Mouse (Mus musculus): ENCODE measurements around the gene Stk10.

The Stk10 gene

DNA sequence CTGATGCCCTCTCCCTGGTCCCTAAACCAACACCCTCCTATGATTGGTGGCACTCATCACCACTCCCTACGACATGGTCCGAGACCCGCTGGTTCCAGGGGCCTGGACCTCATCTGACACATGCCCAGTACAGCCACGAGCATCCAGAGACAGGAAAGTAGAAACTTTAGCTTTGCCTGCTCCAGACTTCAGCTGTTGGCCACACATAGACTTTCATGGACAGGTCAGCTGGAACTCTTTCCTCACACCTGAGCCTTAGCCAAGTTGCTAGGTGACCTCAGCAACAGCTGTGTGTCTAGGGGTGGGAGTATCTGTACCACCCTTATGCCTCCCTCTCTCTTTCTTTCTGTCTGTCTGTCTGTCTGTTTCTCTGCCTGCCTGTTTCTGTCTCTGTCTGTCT, 15.1 kb downstream of the Stk10 start:
- in situ Hi-C loops (cut with MboI; ENCODE audit: unreplicated experiment in 2 of 2): no loop called here

DNA sequence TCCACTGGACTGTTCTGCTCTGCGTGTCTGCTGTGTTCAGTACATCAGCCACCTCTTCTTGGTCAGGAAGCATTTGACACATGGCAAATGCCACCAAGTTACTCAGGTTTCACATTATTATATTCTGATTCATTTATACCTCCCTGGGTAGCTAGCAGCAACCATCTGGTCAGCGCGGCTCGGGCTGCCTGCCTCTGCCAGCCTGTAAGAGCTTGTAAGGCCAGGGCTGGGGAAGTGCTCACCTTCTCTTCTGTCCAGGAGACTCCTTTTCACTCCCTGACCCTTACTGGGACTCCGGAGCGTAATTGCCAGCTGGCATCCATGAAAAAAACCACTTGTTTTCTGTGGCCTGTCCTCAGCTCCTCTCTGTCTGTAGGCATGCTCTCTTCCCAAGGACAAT, 16.1 kb downstream of the Stk10 start:
- in situ Hi-C loops (cut with MboI; ENCODE audit: unreplicated experiment in 2 of 2): no loop called here

DNA sequence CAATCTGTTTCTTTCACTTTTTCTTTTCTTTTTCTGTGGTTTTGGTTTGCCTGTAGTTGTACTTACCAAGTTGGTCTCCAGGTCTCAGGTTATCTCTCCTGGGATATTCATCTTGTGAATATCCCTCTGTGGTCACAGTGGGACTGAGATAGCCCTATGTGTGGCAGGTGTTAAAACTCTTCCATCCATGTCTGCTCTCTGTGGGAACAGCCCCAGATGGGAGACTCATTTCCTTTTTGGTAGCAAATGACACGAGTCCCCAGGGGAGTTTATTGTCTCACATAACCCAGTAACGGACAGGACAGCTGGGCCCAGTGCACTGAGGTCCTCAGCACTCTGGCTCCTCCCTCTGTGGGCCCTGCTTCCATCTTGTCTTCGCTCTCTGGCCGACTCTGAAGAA, 17.0 kb downstream of the Stk10 start:
- in situ Hi-C loops (cut with MboI; ENCODE audit: unreplicated experiment in 2 of 2): no loop called here

DNA sequence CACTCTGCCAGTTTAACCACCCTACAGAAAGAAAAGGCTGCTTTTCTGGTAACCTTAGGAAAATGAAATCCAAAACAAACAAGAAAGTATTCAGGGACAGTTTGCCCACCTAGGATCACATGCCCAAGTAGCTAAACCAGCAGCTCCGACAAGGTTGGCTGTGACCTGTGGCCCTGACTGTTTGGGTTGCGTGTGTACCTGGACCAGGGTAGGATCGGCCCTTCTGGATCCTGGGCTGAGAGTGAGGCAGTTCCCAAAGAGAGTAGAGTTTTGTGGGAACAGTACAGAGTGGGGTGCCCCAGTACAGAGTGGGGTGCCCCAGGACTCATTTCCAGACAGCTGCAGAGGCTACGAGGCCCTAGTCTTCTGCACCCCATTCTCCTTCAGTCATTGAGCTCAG, 18.0 kb downstream of the Stk10 start:
- in situ Hi-C loops (cut with MboI; ENCODE audit: unreplicated experiment in 2 of 2): no loop called here

DNA sequence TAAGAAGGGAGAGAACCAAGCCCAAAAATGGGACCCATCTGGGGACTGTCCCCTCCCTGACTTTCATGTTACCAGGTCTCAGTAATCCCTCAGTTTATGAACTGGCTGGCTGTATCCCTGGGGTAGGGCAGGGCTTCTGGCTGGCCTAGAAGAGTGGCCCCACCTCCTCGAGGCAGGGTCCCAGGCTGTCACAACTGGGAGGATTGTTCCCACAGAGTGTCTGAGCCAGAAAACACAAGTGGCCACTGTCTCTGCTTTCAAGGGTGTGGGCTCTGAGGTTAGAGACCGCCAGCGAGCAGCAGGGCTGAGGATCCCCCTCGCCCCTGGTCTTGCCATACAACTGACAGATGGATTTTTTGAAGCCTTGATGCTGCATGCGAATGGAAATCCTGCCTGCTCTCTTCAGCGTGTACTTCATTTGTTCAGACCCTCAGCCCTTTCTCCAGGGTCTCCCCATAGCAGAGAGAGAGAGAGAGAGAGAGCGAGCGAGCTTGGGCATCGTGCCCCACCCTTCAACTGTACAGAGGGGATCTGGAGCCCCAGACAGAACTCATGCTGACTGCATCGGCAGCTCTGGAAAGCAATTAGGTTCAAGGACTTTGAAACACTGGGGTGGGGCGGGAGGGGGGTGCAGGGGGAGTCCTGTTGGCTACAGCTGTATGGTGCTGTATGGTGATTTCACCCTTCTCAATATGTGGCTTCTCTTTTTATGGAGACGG, 18.6 kb downstream of the Stk10 start:
- in situ Hi-C loops (cut with MboI; ENCODE audit: unreplicated experiment in 2 of 2): no loop called here

DNA sequence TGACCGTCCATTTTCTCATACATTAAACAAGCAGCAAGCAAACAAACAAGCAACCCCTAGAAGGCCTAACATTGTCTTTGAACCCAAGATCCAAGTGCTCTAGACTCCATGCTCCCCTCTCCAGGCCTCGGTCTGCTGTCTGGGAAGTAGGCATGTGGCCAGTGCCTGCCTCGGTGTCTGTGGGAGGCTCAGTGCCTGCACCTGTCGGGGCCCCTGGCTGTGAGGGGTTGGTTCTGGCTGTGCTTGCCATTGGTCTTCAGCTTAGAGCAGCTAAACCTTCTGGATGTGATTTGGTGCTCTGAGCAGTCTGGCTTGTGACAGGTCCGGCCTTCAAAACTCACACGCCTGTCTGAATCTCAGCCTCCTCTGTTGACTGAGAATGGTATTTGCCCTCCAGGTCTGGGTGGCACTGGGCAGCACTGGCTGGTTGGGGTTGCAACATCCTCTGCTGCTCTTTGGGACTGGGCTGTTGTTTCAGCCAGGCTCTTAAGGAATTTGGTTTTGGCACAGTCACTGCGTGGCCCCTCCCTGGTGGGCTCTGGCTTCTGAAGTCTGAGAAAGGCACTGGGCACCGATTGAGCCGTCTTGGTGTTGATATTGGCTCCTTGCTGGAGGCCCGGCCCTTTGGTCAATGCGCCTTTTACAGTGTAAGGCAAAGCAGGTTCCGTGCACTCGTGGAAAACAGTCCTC, 19.4 kb downstream of the Stk10 start:
- in situ Hi-C loops (cut with MboI; ENCODE audit: unreplicated experiment in 2 of 2): no loop called here

DNA sequence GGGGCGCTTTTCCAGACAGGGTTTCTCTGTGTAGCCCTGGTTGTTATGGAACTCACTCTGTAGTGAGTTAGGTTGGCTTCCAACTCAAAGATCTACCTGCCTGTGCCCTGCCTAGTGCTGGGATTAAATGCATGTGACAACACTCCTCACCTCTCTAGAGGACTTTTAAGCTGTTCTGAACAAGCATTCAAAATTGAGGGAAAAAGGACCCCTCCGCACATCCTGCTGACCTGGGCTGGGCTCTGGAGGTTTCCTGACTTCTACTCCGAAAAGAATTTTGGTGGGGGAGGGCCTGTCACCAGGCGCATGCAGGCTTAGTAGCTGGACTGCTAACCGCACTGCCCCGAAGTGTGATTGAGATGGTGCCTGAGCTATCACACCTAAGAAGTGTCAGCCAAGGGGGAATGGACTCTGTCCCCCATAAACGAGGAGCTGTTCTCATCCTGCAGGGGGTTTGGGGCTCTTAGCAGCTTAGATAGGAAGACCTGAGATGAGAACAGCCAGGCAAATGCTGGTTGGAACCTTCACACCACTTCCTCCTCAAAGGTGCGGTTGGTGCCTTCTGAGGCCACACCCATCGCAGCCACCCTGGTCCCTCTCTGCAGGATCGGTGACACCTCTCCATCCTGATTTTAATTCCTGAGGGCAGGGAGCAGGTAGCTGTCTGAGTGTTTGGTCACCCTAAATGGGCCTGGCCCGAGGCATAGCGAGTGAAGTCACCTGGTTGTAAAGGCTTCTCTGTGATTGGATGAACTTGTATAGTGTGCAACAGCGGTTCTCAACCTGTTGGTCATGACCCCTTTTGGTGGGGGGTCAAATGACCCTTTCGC, 20.4 kb downstream of the Stk10 start:
- in situ Hi-C loops (cut with MboI; ENCODE audit: unreplicated experiment in 2 of 2): no loop called here

DNA sequence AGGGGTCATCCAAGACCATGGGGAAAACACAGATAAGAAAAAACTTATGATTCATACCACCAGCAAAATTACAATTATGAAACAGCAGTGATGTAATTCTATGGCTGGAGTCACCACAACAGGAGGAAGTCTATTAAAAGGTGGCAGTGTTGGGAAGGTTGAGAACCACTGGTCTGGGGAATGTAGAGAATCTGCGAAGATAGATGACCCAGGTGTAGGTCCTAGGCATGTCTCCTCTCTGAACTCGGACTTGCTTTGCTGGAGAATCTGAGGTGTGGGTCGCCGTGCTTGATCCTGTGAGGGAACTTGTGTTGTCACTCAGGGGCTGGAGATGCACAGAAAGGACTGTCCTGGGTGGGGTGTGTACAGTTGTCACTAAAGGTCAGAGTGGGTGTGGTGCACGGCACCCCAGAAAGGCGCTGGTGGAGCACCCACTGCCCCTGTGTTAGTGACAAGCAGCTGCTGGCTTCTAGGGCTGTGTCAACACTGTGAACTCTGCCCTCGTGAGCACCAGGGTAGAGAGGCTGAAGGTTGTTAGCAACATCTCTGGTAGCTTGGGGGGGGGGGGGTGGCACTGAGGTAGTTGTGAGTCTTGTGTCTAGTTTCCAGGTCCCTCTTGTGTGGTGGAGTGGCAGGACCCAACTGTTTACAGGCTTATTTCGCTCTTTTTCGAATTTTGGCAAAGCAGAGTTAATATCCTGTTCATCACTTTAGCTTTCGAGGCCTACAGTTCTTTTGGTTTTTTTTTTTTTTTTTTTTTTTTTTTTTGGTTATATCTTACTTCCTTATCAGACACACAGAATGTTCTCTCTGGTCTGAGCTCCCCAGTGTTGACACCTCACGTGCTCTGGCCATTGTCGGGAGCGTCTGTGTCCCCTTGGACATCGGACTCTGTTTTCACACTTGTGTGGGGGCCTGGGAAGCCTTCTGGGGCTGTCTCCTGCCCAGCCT, 21.3 kb downstream of the Stk10 start:
- in situ Hi-C loops (cut with MboI; ENCODE audit: unreplicated experiment in 2 of 2): no loop called here

DNA sequence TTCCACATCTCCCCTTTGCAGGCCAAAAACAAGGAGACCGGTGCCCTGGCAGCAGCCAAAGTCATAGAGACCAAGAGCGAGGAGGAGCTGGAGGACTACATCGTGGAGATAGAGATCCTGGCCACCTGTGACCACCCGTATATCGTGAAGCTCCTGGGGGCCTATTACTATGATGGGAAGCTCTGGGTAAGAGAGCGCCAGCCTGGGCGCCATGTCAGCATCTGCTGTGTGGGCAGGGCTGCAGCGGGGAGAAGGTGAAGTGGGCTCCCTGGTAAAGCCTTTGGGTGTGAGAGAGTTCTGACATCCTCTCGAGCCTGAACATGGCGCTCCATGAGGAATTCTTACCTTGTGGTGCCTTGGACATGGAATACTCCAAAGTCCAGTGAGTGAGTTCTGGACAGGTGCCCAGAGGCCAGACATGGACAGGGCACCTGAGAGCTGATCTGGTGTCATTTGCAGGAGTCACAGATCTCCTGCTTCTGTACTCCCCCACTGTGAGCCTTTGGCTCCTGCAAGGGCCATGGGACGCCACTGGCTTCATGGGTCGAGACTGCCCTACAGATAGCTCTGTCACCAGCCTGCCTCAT, 22.1 kb downstream of the Stk10 start:
- in situ Hi-C loops (cut with MboI; ENCODE audit: unreplicated experiment in 2 of 2): no loop called here

DNA sequence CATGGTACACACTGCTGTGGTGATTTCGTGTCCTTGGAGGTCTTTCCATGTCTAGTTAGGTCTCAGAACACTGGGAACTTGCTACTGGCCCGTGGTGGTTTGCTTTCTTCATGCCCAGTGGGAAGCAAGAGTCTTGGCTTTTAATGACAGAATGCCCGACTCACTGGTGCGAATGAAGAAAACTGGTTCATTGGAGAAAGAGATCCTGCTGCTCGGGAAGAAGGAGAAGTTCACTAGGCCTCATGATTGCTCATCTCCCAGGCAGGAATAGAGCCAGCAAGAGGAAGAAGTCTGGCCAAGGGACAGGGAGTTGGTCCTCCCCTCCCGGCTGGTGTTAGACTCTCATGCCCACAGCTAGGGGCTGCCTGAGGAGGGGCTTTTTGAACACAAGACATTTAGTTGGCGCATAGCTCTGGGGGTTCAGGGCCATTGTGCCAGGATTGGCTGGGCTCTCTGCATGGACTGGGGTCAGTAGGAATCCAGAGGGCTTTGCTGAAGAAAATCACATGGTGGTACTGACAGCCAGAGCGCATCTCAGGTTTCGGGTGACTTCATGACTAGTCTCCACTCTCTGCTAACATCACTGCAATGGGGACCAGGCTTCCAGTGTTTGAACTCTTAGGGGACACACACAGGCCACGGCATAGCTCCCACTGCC, 23.4 kb downstream of the Stk10 start:
- in situ Hi-C loops (cut with MboI; ENCODE audit: unreplicated experiment in 2 of 2): no loop called here

DNA sequence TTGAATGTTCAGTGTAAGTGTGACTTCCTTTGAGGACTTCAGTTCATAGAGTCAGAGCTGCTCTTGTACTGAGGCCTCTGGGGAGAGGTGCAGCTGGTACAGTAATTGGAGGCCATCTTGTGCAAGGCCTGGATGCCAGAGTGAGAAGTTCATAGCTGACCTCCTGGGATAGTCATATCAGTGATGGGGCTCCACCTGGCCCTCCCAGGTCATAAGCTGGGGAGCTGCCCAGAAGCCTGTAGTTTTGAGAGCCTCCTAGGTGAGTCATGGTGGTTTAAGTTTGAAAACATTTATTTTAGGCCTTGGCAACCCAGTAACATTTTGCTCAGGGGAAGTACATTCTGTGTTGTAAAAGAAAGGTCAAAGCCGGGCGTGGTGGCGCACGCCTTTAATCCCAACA, 24.9 kb downstream of the Stk10 start:
- in situ Hi-C loops (cut with MboI; ENCODE audit: unreplicated experiment in 2 of 2): no loop called here

DNA sequence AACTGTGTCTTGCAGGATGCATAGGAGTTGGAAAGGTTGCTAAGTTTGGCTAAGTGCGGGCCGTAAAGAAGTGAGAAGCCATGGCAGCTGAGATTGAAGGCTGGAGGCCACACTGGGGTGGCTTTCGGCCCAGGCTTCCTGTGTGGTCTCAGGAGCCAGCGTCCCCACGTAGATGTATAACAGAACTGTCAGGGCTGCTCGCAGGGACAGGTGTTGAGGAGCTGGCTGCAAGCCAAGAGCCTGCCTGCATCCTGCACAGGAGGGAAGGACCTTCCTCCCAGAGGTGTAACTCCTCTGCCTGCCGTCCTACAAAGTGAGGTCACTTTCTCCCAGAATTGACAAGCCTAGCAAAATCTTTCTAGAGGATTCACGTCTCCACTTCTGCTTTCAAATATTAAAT, 25.6 kb downstream of the Stk10 start:
- in situ Hi-C loops (cut with MboI; ENCODE audit: unreplicated experiment in 2 of 2): no loop called here

DNA sequence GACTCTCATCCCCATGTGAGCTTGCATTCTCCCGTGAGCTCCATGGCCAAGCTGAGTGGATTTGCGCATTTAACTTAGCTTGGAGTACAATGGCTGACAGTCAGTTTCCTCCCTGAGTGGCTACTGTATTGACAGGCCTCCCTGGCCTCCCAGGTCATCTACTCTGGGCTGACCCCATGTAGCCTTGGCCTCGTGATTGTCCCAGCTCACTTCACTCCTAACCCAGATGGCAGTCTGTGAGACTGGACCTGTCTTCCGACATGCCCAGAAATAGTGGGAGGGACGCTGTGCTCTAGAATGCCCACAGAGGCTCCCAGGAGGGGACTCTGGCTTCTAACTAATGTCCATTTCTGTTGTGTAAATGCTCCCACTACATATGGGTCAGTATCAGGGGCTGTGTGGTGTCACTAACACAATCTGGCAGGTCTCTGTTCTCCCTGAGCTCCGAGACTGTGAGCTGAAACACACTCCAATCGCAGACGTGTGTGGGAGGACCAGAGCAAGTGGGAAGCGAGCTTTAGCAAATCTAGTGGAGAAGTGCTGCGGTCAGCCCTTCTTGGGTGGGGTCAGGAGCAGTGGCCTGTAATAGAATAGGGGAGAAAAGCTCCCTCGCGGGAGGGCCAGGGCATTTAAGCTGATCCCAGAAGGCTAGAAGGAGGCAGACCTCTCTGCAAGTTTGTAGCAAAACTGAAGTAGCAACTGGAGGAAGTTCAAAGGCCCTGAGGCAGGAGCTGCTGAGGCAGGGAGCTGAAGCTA, 27.1 kb downstream of the Stk10 start:
- in situ Hi-C loops (cut with MboI; ENCODE audit: unreplicated experiment in 2 of 2): no loop called here

DNA sequence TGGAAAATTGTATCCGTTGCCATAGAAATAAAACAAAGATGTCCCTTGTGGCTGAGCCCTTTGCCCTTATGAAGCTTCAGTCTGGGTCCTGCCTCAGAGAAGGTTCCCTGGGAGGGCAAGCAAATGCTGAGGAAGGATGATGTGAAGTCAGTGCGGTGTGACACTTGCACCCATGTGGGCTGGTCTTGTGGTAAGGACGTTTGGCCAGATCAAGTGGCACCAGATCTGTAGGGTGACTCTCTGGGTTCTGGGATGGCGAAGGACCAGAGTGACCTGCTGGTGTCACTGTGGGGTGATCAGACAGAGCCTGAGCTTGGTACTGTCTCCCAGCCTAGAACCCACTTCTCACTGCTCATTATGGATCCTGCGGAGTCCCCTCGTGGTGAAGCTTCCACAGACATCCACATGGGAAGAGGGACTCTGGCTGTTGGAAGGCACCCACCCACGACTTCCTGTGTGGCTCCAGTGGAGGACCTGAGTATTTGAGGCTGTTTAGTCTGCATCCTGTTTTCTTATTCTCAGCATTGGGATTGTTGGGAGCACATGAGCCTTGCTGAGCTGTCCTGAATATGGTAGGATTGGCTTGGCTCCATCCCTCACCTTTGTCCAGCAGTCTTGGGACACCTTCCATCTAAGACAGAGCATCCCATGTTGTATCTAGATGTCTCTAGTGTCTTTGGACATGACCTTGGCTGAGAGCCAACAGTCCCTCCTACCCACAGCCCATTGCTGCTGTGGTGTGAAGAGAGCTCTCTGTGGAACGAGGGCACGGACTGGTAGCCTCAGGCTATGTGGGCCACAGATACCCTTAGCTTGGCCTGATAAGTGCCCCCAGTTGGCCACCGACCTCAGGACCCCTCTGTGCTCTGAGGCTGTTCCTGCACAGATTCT, 28.6 kb downstream of the Stk10 start:
- in situ Hi-C loops (cut with MboI; ENCODE audit: unreplicated experiment in 2 of 2): no loop called here

DNA sequence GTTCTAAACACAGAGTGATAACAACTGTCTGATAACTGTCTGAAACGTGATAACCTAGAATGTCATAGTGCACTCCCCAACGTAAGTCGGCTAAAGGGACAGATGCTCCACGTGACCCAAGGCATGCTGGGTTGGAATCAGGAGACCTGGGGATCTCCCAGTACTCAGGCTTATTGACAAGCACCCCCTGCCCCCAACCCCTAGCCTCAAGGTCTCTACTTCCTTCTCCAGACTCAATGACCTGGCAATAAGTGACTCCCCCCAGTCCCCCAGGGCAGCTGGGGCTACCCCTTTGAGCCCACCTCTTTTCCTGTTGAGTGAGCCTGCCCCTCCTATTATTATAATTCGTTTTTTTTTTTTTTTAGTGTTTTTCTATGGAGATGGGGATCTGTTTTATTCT, 29.6 kb downstream of the Stk10 start:
- in situ Hi-C loops (cut with MboI; ENCODE audit: unreplicated experiment in 2 of 2): no loop called here

DNA sequence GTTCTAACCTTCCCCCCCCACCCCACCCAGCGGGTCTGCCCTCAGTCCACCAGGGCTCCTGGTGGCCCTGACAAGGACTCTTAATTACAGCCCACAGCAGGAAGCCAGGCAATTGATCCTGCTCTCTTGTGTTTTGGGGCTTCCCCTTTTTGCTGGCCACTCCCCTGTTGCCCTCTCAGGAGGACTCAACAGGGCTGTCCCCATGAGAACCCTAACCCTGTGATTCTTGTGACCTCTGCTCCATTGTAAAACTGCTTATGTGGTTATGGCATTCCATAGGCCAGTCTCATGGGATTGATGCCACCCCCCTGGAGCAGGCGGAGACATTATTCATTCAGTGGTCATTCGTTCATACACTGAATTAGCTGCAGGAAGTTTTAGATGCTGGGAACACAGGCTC, 30.6 kb downstream of the Stk10 start:
- in situ Hi-C loops (cut with MboI; ENCODE audit: unreplicated experiment in 2 of 2): no loop called here

DNA sequence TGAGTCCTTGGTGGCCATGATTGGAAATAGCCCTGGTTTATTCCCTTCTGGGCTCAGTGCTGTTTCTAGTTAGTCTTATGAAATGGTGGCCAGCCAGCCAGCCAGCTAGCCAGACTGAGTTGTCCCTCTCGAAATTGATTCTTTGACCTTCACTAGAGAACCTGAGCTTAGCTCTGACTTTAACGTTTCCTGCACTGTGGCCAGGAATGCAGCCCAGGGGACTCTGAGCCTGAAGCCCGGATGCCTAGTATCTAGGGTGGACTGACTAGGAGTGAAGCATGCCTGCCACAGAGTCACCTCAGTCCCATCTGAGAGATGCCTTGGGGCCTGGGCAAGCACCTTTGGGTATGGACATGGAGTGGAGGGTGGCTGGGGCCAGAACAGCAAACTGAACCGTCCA, 31.5 kb downstream of the Stk10 start:
- in situ Hi-C loops (cut with MboI; ENCODE audit: unreplicated experiment in 2 of 2): no loop called here

DNA sequence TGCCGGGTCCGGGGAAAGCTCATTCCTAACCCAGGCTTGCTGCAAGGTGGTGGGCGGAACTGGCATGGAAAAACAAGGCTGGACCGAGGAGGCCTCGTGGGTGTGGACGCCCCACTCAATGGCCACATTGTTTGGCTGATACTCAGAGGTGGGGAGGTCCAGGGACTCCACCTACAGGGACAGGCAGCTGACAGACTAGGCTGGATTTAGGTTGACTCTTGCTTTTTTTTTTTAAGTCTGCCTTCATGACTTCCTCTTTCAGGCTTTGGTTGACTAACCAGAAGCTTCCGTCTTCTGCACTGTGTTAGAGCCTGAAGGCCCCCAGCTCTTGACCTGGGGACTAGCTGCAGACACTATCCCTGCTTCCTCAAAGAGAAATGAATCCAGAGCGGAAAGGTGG, 32.0 kb downstream of the Stk10 start:
- in situ Hi-C loops (cut with MboI; ENCODE audit: unreplicated experiment in 2 of 2): no loop called here
